Mouse (Mus musculus): ENCODE data around the gene Enpep. TPM values are rescaled to one million over a fixed set of nuclear protein-coding genes. Genes with fewer than 3 reads are reported as not detected.

Enpep gene
- polyA plus RNA-seq, 1 experiment from 2014 or later = 40.4 TPM

Other genes with a start within 250 kb of the Enpep start
- 35.6 and 48.0 TPM in 2 replicates for gene Pitx2, start 132.8 kb downstream of the Enpep start, polyA plus RNA-seq (2014; fragmentation: Nextera tagmentation; extraction: Ambion mirVana)
- gene Elovl6, start 199.6 kb upstream of the Enpep start, polyA plus RNA-seq (2014; fragmentation: Nextera tagmentation; extraction: Ambion mirVana) = 53.4 and 54.3 TPM in 2 replicates